Mouse (Mus musculus) MEL (cell line): ENCODE results near the gene Sox6. TPM values are rescaled to one million over a fixed set of nuclear protein-coding genes. Genes with fewer than 3 reads are reported as not detected.

Experiments used
- DNase-seq: peaks from one replicate; pipeline ENCODE4 v3.0.0; 2011; ENCODE audit warnings: low read depth, low spot score
- H3K27ac ChIP-seq: 2 replicates; pipeline ENCODE4 v1.5.1; 2012; ENCODE audit warnings: low read depth, mild to moderate bottlenecking, control low read depth, low read length, moderate library complexity; ENCODE audit not compliant: control insufficient read depth
- H3K27me3 ChIP-seq, 2 experiments: fragments of 150-350 bp in 1 of 2; sonication (generic) in 1 of 2; 2 replicates each; pipeline ENCODE4 v1.6.1; 2012; ENCODE audit warnings: low read length in 2 of 2, mild to moderate bottlenecking in 2 of 2, improper control_type of control experiment in 1 of 2, moderate library complexity in 1 of 2; ENCODE audit not compliant: insufficient read depth in 2 of 2, control insufficient read depth in 1 of 2
- H3K36me3 ChIP-seq, 2 experiments: 2 replicates each; pipeline ENCODE4 v1.6.1; 2012 to 2014; ENCODE audit warnings: low read length in 2 of 2, improper control_type of control experiment in 1 of 2, inconsistent platforms in 1 of 2, mild to moderate bottlenecking in 1 of 2; ENCODE audit not compliant: insufficient read depth in 2 of 2, control insufficient read depth in 1 of 2
- H3K4me1 ChIP-seq, 2 experiments: fragments of 150-350 bp in 1 of 2; sonication (generic) in 1 of 2; 2 replicates each; pipeline ENCODE4 v1.6.1; 2012; ENCODE audit warnings: low read length in 2 of 2, improper control_type of control experiment in 1 of 2, mild to moderate bottlenecking in 1 of 2; ENCODE audit not compliant: insufficient read depth in 2 of 2, control insufficient read depth in 1 of 2
- H3K4me3 ChIP-seq, 2 experiments: fragments of 150-350 bp in 1 of 2; sonication (generic) in 1 of 2; 2 replicates each; pipeline ENCODE4 v1.5.1; 2012; ENCODE audit warnings: low read depth in 2 of 2, low read length in 2 of 2, mild to moderate bottlenecking in 2 of 2, moderate library complexity in 2 of 2, control low read depth in 1 of 2, improper control_type of control experiment in 1 of 2; ENCODE audit not compliant: control insufficient read depth in 1 of 2, insufficient read depth in 1 of 2
- H3K79me2 ChIP-seq: 2 replicates; pipeline ENCODE4 v1.6.1; 2012; ENCODE audit warnings: mild to moderate bottlenecking, low read length, moderate library complexity; ENCODE audit not compliant: control insufficient read depth, poor library complexity, insufficient read depth
- H3K9ac ChIP-seq: 2 replicates; pipeline ENCODE4 v1.6.1; 2012; ENCODE audit warnings: low read depth, mild to moderate bottlenecking, control low read depth, low read length, moderate library complexity; ENCODE audit not compliant: control insufficient read depth, poor library complexity, severe bottlenecking
- H3K9me3 ChIP-seq: fragments of 150-350 bp; sonication (generic); replicated peaks from 2 replicates; pipeline ENCODE4 v1.6.1; 2012; ENCODE audit warnings: mild to moderate bottlenecking, low read length, improper control_type of control experiment, moderate library complexity; ENCODE audit not compliant: insufficient read depth
- CTCF ChIP-seq, 3 experiments: IDR thresholded peaks in 2 of 3; conservative IDR thresholded peaks in 1 of 3; 2 replicates each; pipeline ENCODE4 v1.5.1; 2011 to 2012; ENCODE audit warnings: low read length in 3 of 3, low read depth in 2 of 3, mild to moderate bottlenecking in 2 of 3, improper control_type of control experiment in 1 of 3, inconsistent platforms in 1 of 3, mixed read lengths in 1 of 3, moderate library complexity in 1 of 3; ENCODE audit not compliant: control insufficient read depth in 1 of 3, insufficient read depth in 1 of 3, poor library complexity in 1 of 3, severe bottlenecking in 1 of 3
- EP300 ChIP-seq, 2 experiments: IDR thresholded peaks; 2 replicates each; pipeline ENCODE4 v1.6.1; 2011; ENCODE audit warnings: improper control_type of control experiment in 2 of 2, low read length in 2 of 2, low read depth in 1 of 2, mild to moderate bottlenecking in 1 of 2
- ETS1 ChIP-seq: IDR thresholded peaks from 2 replicates; pipeline ENCODE4 v1.6.1; 2012; ENCODE audit warnings: low read depth, mild to moderate bottlenecking, inconsistent platforms, low read length, improper control_type of control experiment, moderate library complexity
- GATA1 ChIP-seq: IDR thresholded peaks from 2 replicates; pipeline ENCODE4 v1.6.1; 2011; ENCODE audit warnings: low read depth, low read length, improper control_type of control experiment
- JUND ChIP-seq: IDR thresholded peaks from 2 replicates; pipeline ENCODE4 v1.6.1; 2011; ENCODE audit warnings: low read depth, mild to moderate bottlenecking, improper control_type of control experiment, low read length
- MAFK ChIP-seq: IDR thresholded peaks from 2 replicates; pipeline ENCODE4 v1.6.1; 2011; ENCODE audit warnings: low read depth, mild to moderate bottlenecking, low read length, improper control_type of control experiment, borderline replicate concordance
- MAZ ChIP-seq: IDR thresholded peaks from 2 replicates; pipeline ENCODE4 v1.6.1; 2012; ENCODE audit warnings: low read depth, mild to moderate bottlenecking, inconsistent platforms, low read length, improper control_type of control experiment
- MEF2A ChIP-seq: IDR thresholded peaks from 2 replicates; pipeline ENCODE4 v1.6.1; 2014; ENCODE audit warnings: low read depth, mild to moderate bottlenecking, inconsistent platforms, low read length, improper control_type of control experiment; ENCODE audit not compliant: poor library complexity, insufficient replicate concordance, severe bottlenecking; ENCODE audit errors: extremely low read depth
- MXI1 ChIP-seq: IDR thresholded peaks from 2 replicates; pipeline ENCODE4 v1.6.1; 2011; ENCODE audit warnings: mild to moderate bottlenecking, low read depth, low read length, improper control_type of control experiment
- MYB ChIP-seq: IDR thresholded peaks from 2 replicates; pipeline ENCODE4 v1.6.1; 2011; ENCODE audit warnings: mild to moderate bottlenecking, low read depth, low read length, improper control_type of control experiment
- MYC ChIP-seq: IDR thresholded peaks from 2 replicates; pipeline ENCODE4 v1.6.1; 2011; ENCODE audit warnings: low read depth, mild to moderate bottlenecking, low read length, improper control_type of control experiment, moderate library complexity
- NELFE ChIP-seq: IDR thresholded peaks from 2 replicates; pipeline ENCODE4 v1.6.1; 2011; ENCODE audit warnings: low read depth, low read length, improper control_type of control experiment
- POLR2A ChIP-seq, 2 experiments: IDR thresholded peaks; 2 replicates each; pipeline ENCODE4 v1.6.1; 2011 to 2012; ENCODE audit warnings: low read length in 2 of 2, mild to moderate bottlenecking in 2 of 2, control low read depth in 1 of 2, improper control_type of control experiment in 1 of 2, low read depth in 1 of 2, moderate library complexity in 1 of 2; ENCODE audit not compliant: control insufficient read depth in 1 of 2, insufficient read depth in 1 of 2, poor library complexity in 1 of 2
- POLR2AphosphoS2 ChIP-seq: IDR thresholded peaks from 2 replicates; pipeline ENCODE4 v1.6.1; 2011; ENCODE audit warnings: low read length, improper control_type of control experiment
- SMC3 ChIP-seq: IDR thresholded peaks from 2 replicates; pipeline ENCODE4 v1.6.1; 2011; ENCODE audit warnings: low read depth, low read length, improper control_type of control experiment
- TCF12 ChIP-seq: IDR thresholded peaks from 2 replicates; pipeline ENCODE4 v1.6.1; 2014; ENCODE audit warnings: low read depth, mild to moderate bottlenecking, inconsistent platforms, low read length, improper control_type of control experiment, moderate library complexity
- USF1 ChIP-seq: IDR thresholded peaks from 2 replicates; pipeline ENCODE4 v1.6.1; 2014; ENCODE audit warnings: low read depth, mild to moderate bottlenecking, inconsistent platforms, low read length, improper control_type of control experiment, moderate library complexity
- ZC3H11A ChIP-seq: IDR thresholded peaks from 2 replicates; pipeline ENCODE4 v1.6.1; 2012; ENCODE audit warnings: low read depth, mild to moderate bottlenecking, inconsistent platforms, low read length, improper control_type of control experiment
- ZMIZ1 ChIP-seq: IDR thresholded peaks from 2 replicates; pipeline ENCODE4 v1.6.1; 2012; ENCODE audit warnings: low read depth, mild to moderate bottlenecking, inconsistent platforms, low read length, improper control_type of control experiment, moderate library complexity
- ZNF384 ChIP-seq: IDR thresholded peaks from 2 replicates; pipeline ENCODE4 v1.6.1; 2012; ENCODE audit warnings: low read depth, mild to moderate bottlenecking, inconsistent platforms, low read length, improper control_type of control experiment
- polyA plus RNA-seq, 2 experiments: library from polyadenylated mRNA; stranded (reverse) in 1 of 2; unstranded in 1 of 2; fragments of >175 nt in 1 of 2; fragments of >200 nt in 1 of 2; gene quantifications; 2 replicates each; pipeline versions ENCODE4 v1.2.1 to v1.2.4; 2012; ENCODE audit warnings: low replicate concordance in 2 of 2, low read depth in 1 of 2; ENCODE audit not compliant: insufficient read length in 2 of 2, insufficient read depth in 1 of 2, missing spikeins in 1 of 2
- total RNA-seq: library from RNA; depleted of rRNA; stranded (reverse); fragments of 300-350 nt; gene quantifications from 2 replicates; pipeline ENCODE4 v1.2.3, GENCODE M21; 2012

Sox6 gene
- total and polyA plus RNA-seq, 3 experiments = 2.6 to 4.6 TPM; not detected in 1

GRCm38 (mm10) chr7:115630691-115631090 lies 407.9 kb downstream of the Sox6 start:
- Histone ChIP-seq H3K9ac (no peak overlapping the region), H3K27ac (no peak overlapping the region), H3K36me3 (no peaks in the 10 kb centered on the region), H3K4me3 (no peak overlapping the region)
- TF ChIP-seq ZNF384 (no peak), POLR2AphosphoS2 (no peak), JUND (no peak), GATA1 (no peak), MYC (no peak)
- TF ChIP-seq, all 39 proteins: peak for 0
- no peaks in the 10 kb centered on the region for H3K79me2 ChIP-seq
- no peak for DNase-seq
- H3K9me3 ChIP-seq = no peaks in the 10 kb centered on the region
- no peaks in the 10 kb centered on the region for H3K27me3 ChIP-seq
- no peaks in the 10 kb centered on the region for H3K4me1 ChIP-seq

DNA sequence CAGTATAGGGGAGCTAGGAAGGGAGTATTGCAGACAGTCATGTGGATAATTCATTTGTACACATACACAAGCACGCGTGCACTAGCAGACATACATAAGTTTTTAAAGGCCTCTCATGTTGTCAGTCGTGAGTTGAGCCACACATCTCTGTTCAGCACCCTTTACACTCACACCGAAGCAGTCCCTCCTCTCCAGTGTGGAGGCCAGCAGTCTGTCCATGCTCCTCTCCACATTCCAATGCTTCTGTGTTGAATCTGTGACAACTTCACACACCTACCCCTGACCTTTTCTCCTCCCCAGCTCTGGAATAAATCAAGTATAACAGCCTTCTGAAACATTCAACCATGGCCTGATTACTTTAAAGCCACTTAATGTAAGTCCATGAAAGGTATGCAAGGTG lies 408.3 kb downstream of the Sox6 start:
- TF ChIP-seq ETS1 (no peak), MXI1 (no peak), USF1 (no peak), SMC3 (no peak), MAFK (no peak), ZC3H11A (no peak), POLR2A (IDR thresholded peaks at IDR 0.05; ENCODE audit: control insufficient read depth in 1 of 2, insufficient read depth in 1 of 2, low read depth in 1 of 2, low read length in 2 of 2, poor library complexity in 1 of 2) (no peak), CTCF (IDR thresholded peaks at IDR 0.05 in 2 of 3, conservative IDR thresholded peaks at IDR 0.05 in 1 of 3; ENCODE audit: control insufficient read depth in 1 of 3, insufficient read depth in 1 of 3, low read depth in 2 of 3, low read length in 3 of 3, poor library complexity in 1 of 3, severe bottlenecking in 1 of 3) (no peak), EP300 (IDR thresholded peaks at IDR 0.05; ENCODE audit: low read depth in 1 of 2, low read length in 2 of 2) (no peak), TCF12 (no peak), NELFE (no peak), MYC (no peak), MYB (no peak), JUND (no peak), MEF2A (no peak), MAZ (no peak), ZMIZ1 (no peak)
- Histone ChIP-seq H3K4me1 (no peaks in the 10 kb centered on the region), H3K4me3 (no peak overlapping the region), H3K27ac (no peak overlapping the region), H3K79me2 (no peaks in the 10 kb centered on the region), H3K9ac (no peak overlapping the region), H3K27me3 (no peaks in the 10 kb centered on the region; a peak in 1 of 4 replicates), H3K9me3 (no peaks in the 10 kb centered on the region), H3K36me3 (no peaks in the 10 kb centered on the region)
- no peak for DNase-seq
